Mouse (Mus musculus): ENCODE data around the gene Sgcd. TPM values are rescaled to one million over a fixed set of nuclear protein-coding genes. Genes with fewer than 3 reads are reported as not detected.

The Sgcd gene
- 1.3 TPM for polyA plus RNA-seq (2015; fragmentation: Illumina TruSeq; extraction: RNeasy Lipid Tissue Mini Kit (QIAGEN cat#74804); ENCODE audit: insufficient read depth, low read depth, low replicate concordance)

GRCm38 (mm10) chr11:47988697-47989533, at the start of gene Sgcd:
Sgcd (minus strand) TSS chr11:47988969.

